Mouse (Mus musculus) lung, embryonic 15.5 days (tissue): Measurements from ENCODE around the gene Pigl. TPM values are rescaled to one million over a fixed set of nuclear protein-coding genes. Genes with fewer than 3 reads are reported as not detected.

Source experiments
- polyA plus RNA-seq: library from polyadenylated mRNA; unstranded; fragments of >200 nt; fragmentation: Nextera tagmentation; extraction: Ambion mirVana; gene quantifications from 2 replicates; pipeline ENCODE4 v1.2.1, GENCODE M21; 2015

Gene Pigl
- polyA plus RNA-seq, 1 experiment from 2014 or later, result 9.0 TPM

Other genes starting within 250 kb of the Pigl start
- 2.7 and 3.2 TPM in 2 replicates for gene Adora2b, start 209.5 kb upstream of the Pigl start, polyA plus RNA-seq
- 16.2 TPM in 2 replicates for gene Zswim7, start 177.1 kb upstream of the Pigl start, polyA plus RNA-seq
- gene Ttc19, start 177.0 kb upstream of the Pigl start, polyA plus RNA-seq, result 15.7 and 16.6 TPM in 2 replicates
- 145 and 156 TPM in 2 replicates for gene Ncor1, start 81 bp downstream of the Pigl start, polyA plus RNA-seq
- 13.7 and 14.1 TPM in 2 replicates for gene Cenpv, start 80.8 kb downstream of the Pigl start, polyA plus RNA-seq
- 3,157 and 3,186 TPM in 2 replicates for gene Ubb, start 92.7 kb downstream of the Pigl start, polyA plus RNA-seq
- 4.6 and 5.5 TPM in 2 replicates for gene Trpv2, start 116.0 kb downstream of the Pigl start, polyA plus RNA-seq
- 12.6 and 13.0 TPM in 2 replicates for gene Lrrc75a, start 190.1 kb downstream of the Pigl start, polyA plus RNA-seq
- gene Mmgt2, start 190.2 kb downstream of the Pigl start, polyA plus RNA-seq, result 40.9 and 42.1 TPM in 2 replicates